11 mouse cellular contexts compared by ENCODE assay signal in genomic region chr8:111510401-111510800, GRCm38 (mm10). TPM values are rescaled to one million over a fixed set of nuclear protein-coding genes. Genes with fewer than 3 reads are reported as not detected.
A peak's percentile ranks its signal among the peaks of the same experiment; 100 is the strongest.
DNase-seq lines count a peak whose midpoint lies in the region; ATAC-seq and TF ChIP-seq lines count a peak whose summit lies in the region.
"Had no signal": no experiment of that assay in that cellular context is flagged by ENCODE, and none has a peak within 500 bp of the region (broad histone marks: within the 10 kb centered on the region; RNA-seq: fewer than 3 reads in every experiment).

No protein-coding gene starts in this region.

- no peak overlapping the region for H3K9ac ChIP-seq in hindbrain, embryonic 12.5 days
- no peak overlapping the region for H3K9ac ChIP-seq in liver, embryonic 14.5 days (replicated peaks)
- H3K9ac ChIP-seq: embryonic facial prominence, embryonic 15.5 days; forebrain, postnatal 0 days; lung, embryonic 15.5 days had no signal

- no peaks in the 10 kb centered on the region for H3K27me3 ChIP-seq in hindbrain, embryonic 10.5 days (ENCODE audit: insufficient read depth, poor library complexity, severe bottlenecking)
- H3K27me3 ChIP-seq in hindbrain, embryonic 12.5 days = no peaks in the 10 kb centered on the region
- H3K27me3 ChIP-seq in liver, embryonic 14.5 days (ENCODE audit: control insufficient read depth, insufficient read depth, low read length) = no peaks in the 10 kb centered on the region
- H3K27me3 ChIP-seq: embryonic facial prominence, embryonic 15.5 days; lung, embryonic 15.5 days had no signal

- ATAC-seq in hindbrain, embryonic 12.5 days (ENCODE audit: low FRiP score) = no peak
- 0 out of 2 replicates have a peak, but pooled peaks have one; percentile 28 for ATAC-seq in erythroid progenitor cell, adult 5-6 weeks (replicated peaks; ENCODE audit: low FRiP score, poor library complexity, severe bottlenecking)
- peak; percentile 60 for ATAC-seq in liver, embryonic 14.5 days (ENCODE audit: insufficient read depth)
- no peak for ATAC-seq in cerebellum, adult (ENCODE audit: insufficient number of reproducible peaks, low FRiP score, low TSS enrichment)
- ATAC-seq: forebrain, postnatal 0 days had no signal

- no peak for TF ChIP-seq EP300 in liver, embryonic 14.5 days (IDR thresholded peaks at IDR 0.05; ENCODE audit: low read depth)

- H3K36me3 ChIP-seq in hindbrain, embryonic 10.5 days = peaks cover 2% of the 10 kb centered on the region
- H3K36me3 ChIP-seq in hindbrain, embryonic 12.5 days = no peaks in the 10 kb centered on the region
- H3K36me3 ChIP-seq in liver, embryonic 14.5 days (replicated peaks; ENCODE audit: control insufficient read depth, insufficient read depth, low read depth) = no peaks in the 10 kb centered on the region
- H3K36me3 ChIP-seq: embryonic facial prominence, embryonic 15.5 days; lung, embryonic 15.5 days had no signal

- no peak overlapping the region for H3K4me2 ChIP-seq in hindbrain, embryonic 12.5 days (replicated peaks)
- no peak overlapping the region for H3K4me2 ChIP-seq in liver, embryonic 14.5 days (ENCODE audit: low read depth)
- H3K4me2 ChIP-seq: embryonic facial prominence, embryonic 15.5 days; lung, embryonic 15.5 days had no signal

- 68% methylated on average over 4 of the region's 4 CpGs for WGBS in hindbrain, embryonic 10.5 days
- 64% methylated on average over 4 of the region's 4 CpGs for WGBS in hindbrain, embryonic 12.5 days
- 33% methylated on average over 4 of the region's 4 CpGs for WGBS in liver, embryonic 14.5 days (ENCODE audit: insufficient replicate concordance)

- H3K27ac ChIP-seq in hindbrain, embryonic 10.5 days = 0 out of 2 replicates have a peak overlapping the region, but pooled peaks have one; percentile 4
- no peak overlapping the region for H3K27ac ChIP-seq in hindbrain, embryonic 12.5 days
- H3K27ac ChIP-seq in liver, embryonic 14.5 days = peak overlapping the region; percentile 29; the same call in 1 of the 2 replicates
- H3K27ac ChIP-seq: embryonic facial prominence, embryonic 15.5 days; lung, embryonic 15.5 days had no signal

- peaks cover 7% of the 10 kb centered on the region; the same call in 1 of the 2 replicates for H3K4me1 ChIP-seq in hindbrain, embryonic 10.5 days (replicated peaks)
- peaks cover 8% of the 10 kb centered on the region; the same call in 1 of the 2 replicates for H3K4me1 ChIP-seq in hindbrain, embryonic 12.5 days
- peaks cover 19 to 23% of the 10 kb centered on the region in 2 experiments for H3K4me1 ChIP-seq in liver, embryonic 14.5 days (replicated peaks; ENCODE audit: control insufficient read depth in 2 of 2, insufficient read depth in 2 of 2, low read length in 1 of 2)
- H3K4me1 ChIP-seq: embryonic facial prominence, embryonic 15.5 days had no signal

- no peaks in the 10 kb centered on the region for H3K9me3 ChIP-seq in hindbrain, embryonic 10.5 days
- H3K9me3 ChIP-seq in hindbrain, embryonic 12.5 days (replicated peaks) = no peaks in the 10 kb centered on the region
- H3K9me3 ChIP-seq in liver, embryonic 14.5 days (ENCODE audit: control insufficient read depth, low read length) = no peaks in the 10 kb centered on the region
- H3K9me3 ChIP-seq: embryonic facial prominence, embryonic 15.5 days; lung, embryonic 15.5 days had no signal

- H3K4me3 ChIP-seq in hindbrain, embryonic 10.5 days = no peak overlapping the region
- no peak overlapping the region for H3K4me3 ChIP-seq in hindbrain, embryonic 12.5 days
- no peak overlapping the region for H3K4me3 ChIP-seq in liver, embryonic 14.5 days (ENCODE audit: insufficient read depth in 1 of 2, low read depth in 2 of 2, low read length in 2 of 2)
- H3K4me3 ChIP-seq: embryonic facial prominence, embryonic 15.5 days; lung, embryonic 15.5 days had no signal

- DNase-seq in hindbrain, embryonic 10.5 days (ENCODE audit: low spot score) = no peak
- peak; percentile 25 for DNase-seq in ZHBTc4 (ENCODE audit: low read depth, low spot score)
- no peak for DNase-seq in liver, embryonic 14.5 days (ENCODE audit: low read depth in 3 of 3, low spot score in 3 of 3)
- DNase-seq in adrenal gland, adult (ENCODE audit: inconsistent age in 2 of 2, low spot score in 1 of 2) = no peak
- DNase-seq: cerebellum, adult 2 months; forebrain, postnatal 0 days had no signal

- no peak for TF ChIP-seq CTCF in liver, embryonic 14.5 days (IDR thresholded peaks at IDR 0.05; ENCODE audit: low read depth)

RNA-seq across cellular contexts. Expression of gene Wdr59, which starts 11.5 kb away (rescaled TPM):
- 3.8 and 4.8 TPM in 2 replicates for polyA plus RNA-seq in hindbrain, embryonic 10.5 days (2016; fragmentation: Nextera tagmentation; extraction: Ambion mirVana)
- polyA plus RNA-seq in hindbrain, embryonic 12.5 days (2016; fragmentation: Nextera tagmentation; extraction: Ambion mirVana) = 7.2 and 7.7 TPM in 2 replicates
- 1.4 and 2.5 TPM in 2 replicates for total RNA-seq in erythroid progenitor cell, adult 5-6 weeks (2015; ENCODE audit: low replicate concordance)
- 0.98 and 1.3 TPM in 2 replicates for total RNA-seq in erythroid progenitor cell, adult 5-6 weeks (2017; ENCODE audit: low replicate concordance)
- polyA plus RNA-seq in liver, embryonic 14.5 days (2012; rRNA removed) = 2.3 and 2.8 TPM in 2 replicates
- 1.1 and 1.4 TPM in 2 replicates for polyA plus RNA-seq in liver, embryonic 14.5 days (2014; fragmentation: Nextera tagmentation; extraction: Ambion mirVana)

RNA-seq across cellular contexts. Expression of gene Znrf1, which starts 25.5 kb away (rescaled TPM):
- polyA plus RNA-seq in hindbrain, embryonic 10.5 days (2016; fragmentation: Nextera tagmentation; extraction: Ambion mirVana) = 29.9 and 52.5 TPM in 2 replicates
- 104 TPM in 2 replicates for polyA plus RNA-seq in hindbrain, embryonic 12.5 days (2016; fragmentation: Nextera tagmentation; extraction: Ambion mirVana)
- 7.9 and 19.7 TPM in 2 replicates for total RNA-seq in erythroid progenitor cell, adult 5-6 weeks (2015; ENCODE audit: low replicate concordance)
- 4.8 and 13.7 TPM in 2 replicates for total RNA-seq in erythroid progenitor cell, adult 5-6 weeks (2017; ENCODE audit: low replicate concordance)
- 12.6 and 12.7 TPM in 2 replicates for polyA plus RNA-seq in liver, embryonic 14.5 days (2012; rRNA removed)
- polyA plus RNA-seq in liver, embryonic 14.5 days (2014; fragmentation: Nextera tagmentation; extraction: Ambion mirVana) = 4.4 and 5.4 TPM in 2 replicates

Comparison
In these comparisons a context has a peak if more than half of its experiments do, and no peak if none do; other contexts are left out.
1. ATAC-seq: peak in erythroid progenitor cell, adult 5-6 weeks (single experiment) and liver, embryonic 14.5 days (single experiment); none in hindbrain, embryonic 12.5 days (single experiment) and cerebellum, adult (single experiment).